Mouse (Mus musculus): Measurements from ENCODE around the gene Fbxo47. TPM values are rescaled to one million over a fixed set of nuclear protein-coding genes. Genes with fewer than 3 reads are reported as not detected.

Fbxo47 gene
- total RNA-seq, 2 experiments from 2014 or later = 0.55 to 0.69 TPM

Other genes with a start within 250 kb of the Fbxo47 start
- 10 to 100 TPM; 55.8 to 61.7 TPM for gene Mllt6, start 220.7 kb downstream of the Fbxo47 start, total RNA-seq (2021)
- gene Cisd3, start 198.3 kb downstream of the Fbxo47 start, total RNA-seq (2021) = 100 to 1,000 TPM; 120 TPM
- 10 to 100 TPM; 21.4 to 21.7 TPM for gene Pcgf2, start 183.7 kb downstream of the Fbxo47 start, total RNA-seq (2021)
- 100 to 1,000 TPM; 184 to 186 TPM for gene Psmb3, start 180.8 kb downstream of the Fbxo47 start, total RNA-seq (2021)
- 10 to 100 TPM; 19.4 to 26.7 TPM for gene Pip4k2b, start 139.4 kb downstream of the Fbxo47 start, total RNA-seq (2021)
- gene Cwc25, start 117.6 kb downstream of the Fbxo47 start, total RNA-seq (2021) = 10 to 100 TPM; 10.8 to 11.8 TPM
- gene 1700001P01Rik, start 108.2 kb downstream of the Fbxo47 start, total RNA-seq (2021) = not detected
- 100 to 1,000 TPM; 677 to 703 TPM for gene Rpl23, start 101.7 kb downstream of the Fbxo47 start, total RNA-seq (2021)
- gene Lasp1, start 85.2 kb downstream of the Fbxo47 start, total RNA-seq (2021) = 10 to 100 TPM; 74.9 to 76.4 TPM
- 1 to 10 TPM in 1 of 2 experiments, under 1 TPM in 1; 0.84 to 1.0 TPM for gene B230217C12Rik, start 43.4 kb downstream of the Fbxo47 start, total RNA-seq (2021)
- 1 to 10 TPM; 4.8 to 6.9 TPM for gene Plxdc1, start 102.3 kb upstream of the Fbxo47 start, total RNA-seq (2021)
- gene Arl5c, start 112.0 kb upstream of the Fbxo47 start, total RNA-seq (2021) = 1 to 10 TPM; 1.6 to 1.7 TPM
- gene Cacnb1, start 138.9 kb upstream of the Fbxo47 start, total RNA-seq (2021) = 1 to 10 TPM; 7.4 to 8.0 TPM
- 100 to 1,000 TPM; 713 to 718 TPM for gene Rpl19, start 142.6 kb upstream of the Fbxo47 start, total RNA-seq (2021)
- under 1 TPM; 0.31 to 0.42 TPM for gene Stac2, start 169.3 kb upstream of the Fbxo47 start, total RNA-seq (2021)

Data from heart, postnatal 10 days (tissue).